Mouse (Mus musculus) megakaryocyte-erythroid progenitor cell, adult 5 weeks (primary cell): ENCODE data around the gene Tceal7. TPM values are rescaled to one million over a fixed set of nuclear protein-coding genes. Genes with fewer than 3 reads are reported as not detected.

Source experiments
- polyA plus RNA-seq: library from polyadenylated mRNA; stranded (reverse); fragments of >175 nt; gene quantifications from 2 replicates; pipeline ENCODE4 v1.2.3, GENCODE M21; 2012

The Tceal7 gene
- not detected in 2 replicates for polyA plus RNA-seq

GRCm38 (mm10) chrX:136214729-136215677, at the start of gene Tceal7, which contains the start of gene Bex1:
Gene Tceal7, plus strand, starts transcription at chrX:136214779.
Gene Bex1, minus strand, starts transcription at chrX:136215513.

GRCm38 (mm10) chrX:136172118-136172551, 42.4 kb upstream of the Tceal7 start, which contains the start of gene Tceal8:
Gene Tceal8, minus strand, starts transcription at chrX:136172342.

DNA sequence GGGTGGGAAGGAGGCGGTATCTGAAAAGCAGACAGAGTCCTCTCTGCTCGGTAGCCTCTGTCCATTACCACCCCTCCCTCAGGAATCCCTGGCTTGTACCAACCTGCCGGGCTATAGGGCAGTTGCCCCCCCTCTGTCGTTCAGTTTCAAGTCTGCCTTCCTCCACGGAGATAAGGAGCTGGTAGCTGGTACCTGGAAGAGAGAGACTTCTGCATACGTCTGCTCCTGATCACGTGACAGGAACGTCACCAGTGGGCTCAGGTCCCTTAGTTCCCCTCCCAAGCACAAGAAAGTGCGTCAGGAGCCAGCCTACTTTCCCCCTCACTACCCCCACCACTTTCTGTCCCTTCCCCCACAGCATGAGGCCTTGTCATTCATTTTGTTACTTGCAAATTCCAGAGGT, 10.9 kb upstream of the Tceal7 start, which contains the start of gene Tceal5:
Gene Tceal5, minus strand, starts transcription at position 213 of the 403 bp plus-strand sequence.

DNA sequence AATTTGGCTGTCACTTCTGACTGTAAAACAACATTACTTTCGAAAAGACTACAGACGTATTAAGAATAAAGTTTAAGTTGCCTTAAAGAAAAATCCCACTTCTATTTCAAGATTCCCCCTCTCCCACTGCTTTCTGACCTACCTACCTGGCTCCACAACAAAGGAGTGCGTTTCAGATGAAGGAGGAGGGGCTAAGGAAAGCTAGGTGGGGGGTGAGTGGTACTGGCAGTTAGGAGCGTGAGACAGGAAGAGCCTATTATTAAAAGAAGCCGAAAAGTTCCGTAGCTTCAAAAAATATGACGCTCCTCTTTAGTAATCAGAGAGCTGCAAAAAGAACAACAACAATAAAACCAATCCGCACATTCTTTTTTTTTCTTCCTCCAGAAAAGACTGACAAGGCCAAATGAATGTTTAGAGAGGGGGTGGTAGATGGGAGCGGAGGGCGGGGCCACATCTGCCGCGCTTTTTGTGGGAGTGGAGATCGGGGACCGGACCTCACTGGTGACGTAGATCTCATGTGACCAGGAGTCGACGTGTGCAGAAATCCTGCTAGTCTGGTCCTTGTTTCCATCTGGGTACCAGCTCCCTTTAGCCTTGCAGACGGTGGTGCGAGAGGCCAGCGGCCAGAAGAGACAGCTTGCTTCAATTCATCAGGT, 30.1 kb downstream of the Tceal7 start, which contains the start of gene Tceal9:
Gene Tceal9, plus strand, starts transcription at position 506 of the 656 bp plus-strand sequence.

GRCm38 (mm10) chrX:136269743-136270392, 55.3 kb downstream of the Tceal7 start, which contains the start of gene Bex3:
Gene Bex3, plus strand, starts transcription at chrX:136270253.

Other genes starting within 250 kb of the Tceal7 start
- 1.7 and 1.9 TPM in 2 replicates for gene Arxes2, start 221.0 kb upstream of the Tceal7 start, polyA plus RNA-seq
- gene Arxes1, start 181.4 kb upstream of the Tceal7 start, polyA plus RNA-seq, result 0.09 TPM in 1 of 2 replicates, not detected in the other
- gene Bex2, start 146.5 kb upstream of the Tceal7 start, polyA plus RNA-seq, result 0.61 and 2.0 TPM in 2 replicates
- gene Nxf3, start 129.5 kb upstream of the Tceal7 start, polyA plus RNA-seq, result not detected in 2 replicates
- 8.9 and 12.6 TPM in 2 replicates for gene Bex4, start 75.8 kb upstream of the Tceal7 start, polyA plus RNA-seq
- 11.7 and 16.5 TPM in 2 replicates for gene Tceal8, start 42.4 kb upstream of the Tceal7 start, polyA plus RNA-seq
- gene Tceal5, start 10.9 kb upstream of the Tceal7 start, polyA plus RNA-seq, result 0.37 and 1.2 TPM in 2 replicates
- gene Bex1, start 734 bp downstream of the Tceal7 start, polyA plus RNA-seq, result 7.7 and 18.8 TPM in 2 replicates
- gene Tceal9, start 30.3 kb downstream of the Tceal7 start, polyA plus RNA-seq, result 65.1 and 96.0 TPM in 2 replicates
- 256 and 361 TPM in 2 replicates for gene Bex3, start 55.5 kb downstream of the Tceal7 start, polyA plus RNA-seq